Mouse (Mus musculus) liver, embryonic 14.5 days (tissue): ENCODE data around the gene Cdca8.

Source experiments
- CTCF ChIP-seq: IDR thresholded peaks from 2 replicates; pipeline ENCODE4 v1.5.1; 2016; ENCODE audit warnings: antibody characterized with exemption, low read depth, control low read depth
- EP300 ChIP-seq: IDR thresholded peaks from 2 replicates; pipeline ENCODE4 v1.6.1; 2016; ENCODE audit warnings: antibody characterized with exemption, low read depth

- TF ChIP-seq CTCF: no peak
- no peak for TF ChIP-seq EP300
Measured at GRCm38 (mm10) chr4:124905971-124906822, 32.9 kb downstream of the Cdca8 start.
